Mouse (Mus musculus) midbrain, embryonic 13.5 days (tissue): Measurements from ENCODE around the gene Wfdc3. TPM values are rescaled to one million over a fixed set of nuclear protein-coding genes. Genes with fewer than 3 reads are reported as not detected.
"Not testable (repeated sequence)": the region's sequence is repeated elsewhere in the genome, so short reads cannot be mapped to it uniquely, and the experiment has no call there.

Source experiments
- ATAC-seq: fragments of 200-750 bp; cut with Nextera tagmentation; 2 replicates; pipeline ENCODE4 v1.8.0; 2017; ENCODE audit warnings: mild to moderate bottlenecking, moderate TSS enrichment, moderate library complexity
- H3K27ac ChIP-seq: fragments of 300-500 bp; sonication (generic); 2 replicates; pipeline ENCODE4 v1.5.1; 2015; ENCODE audit warnings: inconsistent platforms, mild to moderate bottlenecking, moderate library complexity
- H3K27me3 ChIP-seq: fragments of 300-500 bp; sonication (generic); 2 replicates; pipeline ENCODE4 v1.6.1; 2015; ENCODE audit warnings: mild to moderate bottlenecking, inconsistent platforms
- H3K36me3 ChIP-seq: fragments of 300-500 bp; sonication (generic); 2 replicates; pipeline ENCODE4 v1.6.1; 2015; ENCODE audit warnings: mild to moderate bottlenecking, inconsistent platforms
- H3K4me1 ChIP-seq: fragments of 300-500 bp; sonication (generic); replicated peaks from 2 replicates; pipeline ENCODE4 v1.6.1; 2015; ENCODE audit warnings: inconsistent platforms
- H3K4me2 ChIP-seq: fragments of 300-500 bp; sonication (generic); replicated peaks from 2 replicates; pipeline ENCODE4 v1.6.1; 2015; ENCODE audit warnings: moderate library complexity, mild to moderate bottlenecking, inconsistent platforms
- H3K4me3 ChIP-seq: fragments of 300-500 bp; sonication (generic); replicated peaks from 2 replicates; pipeline ENCODE4 v1.5.1; 2015; ENCODE audit warnings: mild to moderate bottlenecking, inconsistent platforms
- H3K9ac ChIP-seq: fragments of 300-500 bp; sonication (generic); replicated peaks from 2 replicates; pipeline ENCODE4 v1.6.1; 2015; ENCODE audit warnings: mild to moderate bottlenecking, inconsistent platforms
- H3K9me3 ChIP-seq: fragments of 300-500 bp; sonication (generic); 2 replicates; pipeline ENCODE4 v1.6.1; 2016; ENCODE audit warnings: mild to moderate bottlenecking, inconsistent platforms
- WGBS: fragments of 180-500 bp; shearing (Covaris S2); methylation state at CpG from one replicate; pipeline ENCODE4 v1.1.7; 2015; 5-methylcytosine and 5-hydroxymethylcytosine counted together
- polyA plus RNA-seq: library from polyadenylated mRNA; unstranded; fragments of >200 nt; fragmentation: Nextera tagmentation; extraction: Ambion mirVana; gene quantifications from 2 replicates; pipeline ENCODE4 v1.2.1, GENCODE M21; 2015

The Wfdc3 gene
- polyA plus RNA-seq, 1 experiment from 2014 or later: 1.3 TPM

- no peaks in the 10 kb centered on the region for H3K4me1 ChIP-seq
- H3K27me3 ChIP-seq: no peaks in the 10 kb centered on the region
- H3K36me3 ChIP-seq: no peaks in the 10 kb centered on the region
- 86% methylated on average over 5 of the region's 5 CpGs for WGBS
- H3K9me3 ChIP-seq: no peaks in the 10 kb centered on the region
- no peak overlapping the region for H3K4me2 ChIP-seq
- H3K9ac ChIP-seq: no peak overlapping the region
- ATAC-seq: no peak
- no peak overlapping the region for H3K4me3 ChIP-seq
- no peak overlapping the region for H3K27ac ChIP-seq
Measured at GRCm38 (mm10) chr2:164731719-164732118, 14.0 kb downstream of the Wfdc3 start.

GRCm38 (mm10) chr2:164725895-164726619, 19.7 kb downstream of the Wfdc3 start:
- H3K9ac ChIP-seq: no peak overlapping the region
- no peak overlapping the region for H3K4me2 ChIP-seq
- no peak overlapping the region for H3K27ac ChIP-seq
- ATAC-seq: no peak
- H3K27me3 ChIP-seq: no peaks in the 10 kb centered on the region
- no peaks in the 10 kb centered on the region for H3K9me3 ChIP-seq
- no peak overlapping the region for H3K4me3 ChIP-seq
- no peaks in the 10 kb centered on the region for H3K4me1 ChIP-seq
- WGBS: 31% methylated on average over 6 of the region's 6 CpGs
- no peaks in the 10 kb centered on the region for H3K36me3 ChIP-seq

- Histone ChIP-seq H3K4me1 (no peaks in the 10 kb centered on the region), H3K27ac (no peak overlapping the region), H3K27me3 (no peaks in the 10 kb centered on the region), H3K4me3 (no peak overlapping the region), H3K4me2 (no peak overlapping the region), H3K9me3 (no peaks in the 10 kb centered on the region), H3K36me3 (no peaks in the 10 kb centered on the region), H3K9ac (no peak overlapping the region)
- 57% methylated on average over 4 of the region's 4 CpGs for WGBS
- ATAC-seq: no peak
Measured at GRCm38 (mm10) chr2:164723276-164723675, 22.5 kb downstream of the Wfdc3 start.

GRCm38 (mm10) chr2:164716194-164716786, 29.4 kb downstream of the Wfdc3 start:
- H3K9me3 ChIP-seq, H3K4me2 ChIP-seq, H3K4me3 ChIP-seq, H3K27me3 ChIP-seq, H3K4me1 ChIP-seq, ATAC-seq, H3K27ac ChIP-seq, H3K36me3 ChIP-seq, H3K9ac ChIP-seq: not testable (repeated sequence)
- 94% methylated on average over 23 of the region's 23 CpGs for WGBS

GRCm38 (mm10) chr2:164715005-164715404, 30.7 kb downstream of the Wfdc3 start, which contains the start of gene Spint5:
Gene Spint5 (plus strand): TSS chr2:164715305.
- no peaks in the 10 kb centered on the region for H3K9me3 ChIP-seq
- no peaks in the 10 kb centered on the region for H3K36me3 ChIP-seq
- no peak for ATAC-seq
- H3K9ac ChIP-seq: no peak within 1 kb of the TSS
- H3K4me2 ChIP-seq: no peak within 1 kb of the TSS
- no peak within 1 kb of the TSS for H3K27ac ChIP-seq
- no peaks in the 10 kb centered on the region for H3K27me3 ChIP-seq
- H3K4me1 ChIP-seq: no peaks in the 10 kb centered on the region
- no peak within 1 kb of the TSS for H3K4me3 ChIP-seq
- 79% methylated on average over 6 of the region's 6 CpGs for WGBS

GRCm38 (mm10) chr2:164705991-164706390, 39.7 kb downstream of the Wfdc3 start:
- Histone ChIP-seq H3K9me3 (no peaks in the 10 kb centered on the region), H3K4me2 (no peak overlapping the region), H3K4me3 (no peak overlapping the region), H3K4me1 (no peaks in the 10 kb centered on the region), H3K36me3 (no peaks in the 10 kb centered on the region), H3K9ac (no peak overlapping the region), H3K27ac (no peak overlapping the region), H3K27me3 (no peaks in the 10 kb centered on the region)
- WGBS: 90% methylated on average over 14 of the region's 14 CpGs
- ATAC-seq: no peak

GRCm38 (mm10) chr2:164705328-164705727, 40.4 kb downstream of the Wfdc3 start:
- H3K4me3 ChIP-seq: no peak overlapping the region
- WGBS: 88% methylated on average over 6 of the region's 6 CpGs

GRCm38 (mm10) chr2:164704235-164704634, 41.5 kb downstream of the Wfdc3 start:
- H3K27ac ChIP-seq: no peak overlapping the region
- H3K27me3 ChIP-seq: no peaks in the 10 kb centered on the region
- no peaks in the 10 kb centered on the region for H3K4me1 ChIP-seq
- no peaks in the 10 kb centered on the region for H3K36me3 ChIP-seq
- no peak overlapping the region for H3K9ac ChIP-seq
- WGBS: 70% methylated on average over 5 of the region's 5 CpGs
- no peak overlapping the region for H3K4me3 ChIP-seq
- no peak overlapping the region for H3K4me2 ChIP-seq
- H3K9me3 ChIP-seq: no peaks in the 10 kb centered on the region
- ATAC-seq: no peak

More at GRCm38 (mm10) chr2:164705328-164705727, 40.4 kb downstream of the Wfdc3 start:
- Histone ChIP-seq H3K4me1 (no peaks in the 10 kb centered on the region), H3K9me3 (no peaks in the 10 kb centered on the region), H3K27me3 (no peaks in the 10 kb centered on the region), H3K36me3 (no peaks in the 10 kb centered on the region), H3K27ac (no peak overlapping the region), H3K9ac (no peak overlapping the region), H3K4me2 (no peak overlapping the region)
- no peak for ATAC-seq

- Histone ChIP-seq H3K9me3 (no peaks in the 10 kb centered on the region), H3K27ac (no peak overlapping the region), H3K27me3 (no peaks in the 10 kb centered on the region), H3K4me1 (no peaks in the 10 kb centered on the region), H3K4me3 (no peak overlapping the region), H3K9ac (no peak overlapping the region), H3K36me3 (no peaks in the 10 kb centered on the region), H3K4me2 (no peak overlapping the region)
- WGBS: 90% methylated on average over 5 of the region's 5 CpGs
- ATAC-seq: no peak
Measured at GRCm38 (mm10) chr2:164701761-164702160, 44.0 kb downstream of the Wfdc3 start.

- Histone ChIP-seq H3K36me3 (no peaks in the 10 kb centered on the region), H3K9me3 (no peaks in the 10 kb centered on the region), H3K4me2 (no peak overlapping the region), H3K27me3 (no peaks in the 10 kb centered on the region), H3K27ac (no peak overlapping the region), H3K4me3 (no peak overlapping the region), H3K4me1 (no peaks in the 10 kb centered on the region), H3K9ac (no peak overlapping the region)
- WGBS: 83% methylated on average over 5 of the region's 5 CpGs
- ATAC-seq: no peak
Measured at GRCm38 (mm10) chr2:164700959-164701358, 44.8 kb downstream of the Wfdc3 start.

- H3K4me2 ChIP-seq: no peak within 1 kb of the TSS
- WGBS: 67% methylated on average over 4 of the region's 4 CpGs
- H3K4me1 ChIP-seq: no peaks in the 10 kb centered on the region
- H3K27me3 ChIP-seq: no peaks in the 10 kb centered on the region
- ATAC-seq: no peak
- H3K27ac ChIP-seq: no peak within 1 kb of the TSS
- H3K4me3 ChIP-seq: no peak within 1 kb of the TSS
- no peaks in the 10 kb centered on the region for H3K9me3 ChIP-seq
- H3K9ac ChIP-seq: no peak within 1 kb of the TSS
- H3K36me3 ChIP-seq: no peaks in the 10 kb centered on the region
Measured at GRCm38 (mm10) chr2:164698201-164698600, 47.5 kb downstream of the Wfdc3 start, which contains the start of gene Spint4. Gene Spint4 (plus strand): TSS chr2:164698501.

GRCm38 (mm10) chr2:164684807-164685206, 60.9 kb downstream of the Wfdc3 start, which contains the start of gene Wfdc13:
Gene Wfdc13 (plus strand): TSS chr2:164685107.
- Histone ChIP-seq H3K9me3 (no peaks in the 10 kb centered on the region), H3K36me3 (no peaks in the 10 kb centered on the region), H3K4me3 (no peak within 1 kb of the TSS), H3K4me2 (no peak within 1 kb of the TSS), H3K27me3 (no peaks in the 10 kb centered on the region), H3K4me1 (no peaks in the 10 kb centered on the region), H3K27ac (no peak within 1 kb of the TSS), H3K9ac (no peak within 1 kb of the TSS)
- ATAC-seq: no peak
- 59% methylated on average over 3 of the region's 3 CpGs for WGBS
